Mouse (Mus musculus): ENCODE measurements around the gene Fam183b. TPM values are rescaled to one million over a fixed set of nuclear protein-coding genes. Genes with fewer than 3 reads are reported as not detected.
"Not testable (repeated sequence)": the region's sequence is repeated elsewhere in the genome, so short reads cannot be mapped to it uniquely, and the experiment has no call there.

Fam183b gene
- total and polyA plus RNA-seq, 2 experiments from 2014 or later, result 8.6 to 12.0 TPM

DNA sequence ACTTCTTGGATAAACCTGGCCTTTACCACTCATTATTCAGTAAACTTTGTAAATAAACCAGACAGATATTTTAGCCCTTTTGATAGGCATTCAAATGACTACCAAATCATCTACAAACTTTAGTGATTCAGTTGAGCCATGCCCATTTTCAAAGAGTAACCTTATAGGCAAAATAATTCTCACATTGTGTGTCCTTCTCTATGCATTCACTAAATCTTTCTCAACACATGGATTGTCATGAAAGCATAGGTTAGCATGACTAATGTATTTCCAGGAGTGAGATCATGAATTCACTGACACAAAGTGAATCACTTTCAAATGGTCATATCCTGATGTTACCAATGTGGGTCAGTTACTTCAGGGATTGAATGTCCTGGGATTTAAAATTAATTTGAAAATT lies 28.9 kb downstream of the Fam183b start, which contains the start of gene Olfr315:
TSS of gene Olfr315 (plus strand) at position 301 of the 400 bp plus-strand sequence.
- no peaks in the 10 kb centered on the region for H3K9me3 ChIP-seq (ENCODE audit: low read length)
- no peak within 1 kb of the TSS for H3K4me2 ChIP-seq (ENCODE audit: low read depth)
- no peak for TF ChIP-seq CTCF (IDR thresholded peaks at IDR 0.05; ENCODE audit: low read depth)
- H3K9ac ChIP-seq, result no peak within 1 kb of the TSS
- DNase-seq (no peak), ATAC-seq (no peak)
- H3K4me3 ChIP-seq (ENCODE audit: low read depth, low read length), result no peak within 1 kb of the TSS
- no peak within 1 kb of the TSS for H3K27ac ChIP-seq (ENCODE audit: low read depth, low read length)
- no peaks in the 10 kb centered on the region for H3K27me3 ChIP-seq (ENCODE audit: insufficient read depth, low read length)
- no peaks in the 10 kb centered on the region for H3K36me3 ChIP-seq (ENCODE audit: insufficient read depth)
- no peaks in the 10 kb centered on the region for H3K4me1 ChIP-seq (ENCODE audit: insufficient read depth)

DNA sequence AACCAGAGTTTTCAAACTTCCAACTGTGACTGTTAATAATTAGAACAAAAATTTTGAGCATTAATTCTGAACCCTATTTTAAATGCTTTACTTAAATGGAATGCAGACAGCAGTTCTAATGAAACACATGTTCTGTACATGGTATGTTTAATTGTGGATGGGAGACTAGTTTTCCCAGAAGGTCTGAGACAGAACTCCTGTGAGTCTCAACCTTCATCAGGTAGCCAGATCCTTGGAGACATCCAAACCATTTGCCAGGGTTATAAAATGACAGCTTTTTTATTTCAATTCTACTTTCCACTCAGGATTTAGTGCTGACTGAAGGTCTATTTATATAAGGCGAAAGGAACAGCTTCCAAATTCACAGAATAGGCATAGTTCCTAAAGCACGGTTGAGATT lies 49.3 kb downstream of the Fam183b start, which contains the start of gene Olfr316:
TSS of gene Olfr316 (plus strand) at position 301 of the 400 bp plus-strand sequence.
- Histone ChIP-seq H3K27ac (ENCODE audit: low read depth, low read length) (no peak within 1 kb of the TSS), H3K4me2 (ENCODE audit: low read depth) (no peak within 1 kb of the TSS), H3K36me3 (ENCODE audit: insufficient read depth) (no peaks in the 10 kb centered on the region), H3K4me1 (ENCODE audit: insufficient read depth) (no peaks in the 10 kb centered on the region), H3K4me3 (ENCODE audit: low read depth, low read length) (no peak within 1 kb of the TSS), H3K9ac (no peak within 1 kb of the TSS), H3K27me3 (ENCODE audit: insufficient read depth, low read length) (no peaks in the 10 kb centered on the region), H3K9me3 (ENCODE audit: low read length) (no peaks in the 10 kb centered on the region)
- WGBS, result 89% methylated on average over 2 of the region's 2 CpGs
- no peak for ATAC-seq
- no peak for TF ChIP-seq CTCF (IDR thresholded peaks at IDR 0.05; ENCODE audit: low read depth)
- DNase-seq, result no peak

DNA sequence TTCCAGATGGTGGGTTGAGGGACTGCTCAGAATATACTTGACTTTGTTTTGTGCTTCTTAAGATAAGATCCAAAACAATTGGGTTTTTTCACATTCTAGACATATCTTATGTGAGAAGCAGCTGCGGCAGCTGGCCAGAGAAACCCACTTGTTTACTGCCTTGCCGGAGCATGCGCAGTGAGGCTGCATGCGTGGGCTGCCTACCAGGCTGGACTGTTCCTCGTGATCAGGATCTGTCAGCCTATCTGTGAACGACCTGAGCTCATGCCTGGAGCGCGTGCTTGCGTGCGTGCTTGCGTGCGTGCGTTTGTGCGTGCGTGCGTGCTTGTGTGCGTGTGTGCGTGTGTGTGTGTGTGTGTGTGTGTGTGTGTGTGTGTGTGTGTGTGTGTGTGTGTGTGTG lies 50.7 kb downstream of the Fam183b start:
- H3K36me3 ChIP-seq (ENCODE audit: insufficient read depth); H3K4me2 ChIP-seq (ENCODE audit: low read depth); H3K4me1 ChIP-seq (ENCODE audit: insufficient read depth); H3K27me3 ChIP-seq (ENCODE audit: insufficient read depth, low read length); H3K9ac ChIP-seq; H3K27ac ChIP-seq (ENCODE audit: low read depth, low read length); ATAC-seq; H3K9me3 ChIP-seq (ENCODE audit: low read length); DNase-seq; H3K4me3 ChIP-seq (ENCODE audit: low read depth, low read length): not testable (repeated sequence)
- 85% methylated on average over 18 of the region's 18 CpGs for WGBS

Other genes starting within 250 kb of the Fam183b start
- not detected in 2 replicates for gene Olfr328, start 246.3 kb downstream of the Fam183b start, total RNA-seq (2014; rRNA removed)
- not detected in 2 replicates for gene Olfr328, start 246.3 kb downstream of the Fam183b start, polyA plus RNA-seq (2015; fragmentation: Nextera tagmentation; extraction: Ambion mirVana)
- gene Olfr224, start 231.4 kb downstream of the Fam183b start, total RNA-seq (2014; rRNA removed), result not detected in 2 replicates
- gene Olfr224, start 231.4 kb downstream of the Fam183b start, polyA plus RNA-seq (2015; fragmentation: Nextera tagmentation; extraction: Ambion mirVana), result 0.10 TPM in 1 of 2 replicates, not detected in the other
- gene Olfr325, start 224.2 kb downstream of the Fam183b start, total RNA-seq (2014; rRNA removed), result not detected in 2 replicates
- not detected in 2 replicates for gene Olfr325, start 224.2 kb downstream of the Fam183b start, polyA plus RNA-seq (2015; fragmentation: Nextera tagmentation; extraction: Ambion mirVana)
- gene Olfr324, start 206.8 kb downstream of the Fam183b start, total RNA-seq (2014; rRNA removed), result not detected in 2 replicates
- gene Olfr324, start 206.8 kb downstream of the Fam183b start, polyA plus RNA-seq (2015; fragmentation: Nextera tagmentation; extraction: Ambion mirVana), result 0.13 TPM in 1 of 2 replicates, not detected in the other
- gene 2210407C18Rik, start 185.9 kb downstream of the Fam183b start, total RNA-seq (2014; rRNA removed), result not detected in 2 replicates
- not detected in 2 replicates for gene 2210407C18Rik, start 185.9 kb downstream of the Fam183b start, polyA plus RNA-seq (2015; fragmentation: Nextera tagmentation; extraction: Ambion mirVana)
- not detected in 2 replicates for gene Olfr323, start 171.5 kb downstream of the Fam183b start, total RNA-seq (2014; rRNA removed)
- gene Olfr323, start 171.5 kb downstream of the Fam183b start, polyA plus RNA-seq (2015; fragmentation: Nextera tagmentation; extraction: Ambion mirVana), result not detected in 2 replicates
- 0.15 TPM in 1 of 2 replicates, not detected in the other for gene Trim58, start 161.5 kb downstream of the Fam183b start, total RNA-seq (2014; rRNA removed)
- 0.06 and 0.19 TPM in 2 replicates for gene Trim58, start 161.5 kb downstream of the Fam183b start, polyA plus RNA-seq (2015; fragmentation: Nextera tagmentation; extraction: Ambion mirVana)
- gene Olfr322, start 143.2 kb downstream of the Fam183b start, total RNA-seq (2014; rRNA removed), result not detected in 2 replicates
- not detected in 2 replicates for gene Olfr322, start 143.2 kb downstream of the Fam183b start, polyA plus RNA-seq (2015; fragmentation: Nextera tagmentation; extraction: Ambion mirVana)
- gene Olfr320, start 120.9 kb downstream of the Fam183b start, total RNA-seq (2014; rRNA removed), result not detected in 2 replicates
- not detected in 2 replicates for gene Olfr320, start 120.9 kb downstream of the Fam183b start, polyA plus RNA-seq (2015; fragmentation: Nextera tagmentation; extraction: Ambion mirVana)
- gene Olfr319, start 102.8 kb downstream of the Fam183b start, total RNA-seq (2014; rRNA removed), result not detected in 2 replicates
- not detected in 2 replicates for gene Olfr319, start 102.8 kb downstream of the Fam183b start, polyA plus RNA-seq (2015; fragmentation: Nextera tagmentation; extraction: Ambion mirVana)
- not detected in 2 replicates for gene Olfr318, start 77.9 kb downstream of the Fam183b start, total RNA-seq (2014; rRNA removed)
- gene Olfr318, start 77.9 kb downstream of the Fam183b start, polyA plus RNA-seq (2015; fragmentation: Nextera tagmentation; extraction: Ambion mirVana), result not detected in 2 replicates
- 0.15 and 0.81 TPM in 2 replicates for gene Olfr317, start 62.7 kb downstream of the Fam183b start, total RNA-seq (2014; rRNA removed)
- gene Olfr317, start 62.7 kb downstream of the Fam183b start, polyA plus RNA-seq (2015; fragmentation: Nextera tagmentation; extraction: Ambion mirVana), result 0.12 and 0.13 TPM in 2 replicates
- gene Olfr316, start 49.2 kb downstream of the Fam183b start, total RNA-seq (2014; rRNA removed), result not detected in 2 replicates
- gene Olfr316, start 49.2 kb downstream of the Fam183b start, polyA plus RNA-seq (2015; fragmentation: Nextera tagmentation; extraction: Ambion mirVana), result 0.16 TPM in 1 of 2 replicates, not detected in the other
- 0.29 TPM in 1 of 2 replicates, not detected in the other for gene Olfr315, start 28.8 kb downstream of the Fam183b start, total RNA-seq (2014; rRNA removed)
- gene Olfr315, start 28.8 kb downstream of the Fam183b start, polyA plus RNA-seq (2015; fragmentation: Nextera tagmentation; extraction: Ambion mirVana), result not detected in 2 replicates
- gene Olfr314, start 19.0 kb downstream of the Fam183b start, total RNA-seq (2014; rRNA removed), result not detected in 2 replicates
- not detected in 2 replicates for gene Olfr314, start 19.0 kb downstream of the Fam183b start, polyA plus RNA-seq (2015; fragmentation: Nextera tagmentation; extraction: Ambion mirVana)
- not detected in 2 replicates for gene Olfr313, start 13.0 kb upstream of the Fam183b start, total RNA-seq (2014; rRNA removed)
- gene Olfr313, start 13.0 kb upstream of the Fam183b start, polyA plus RNA-seq (2015; fragmentation: Nextera tagmentation; extraction: Ambion mirVana), result not detected in 2 replicates
- not detected in 2 replicates for gene Olfr312, start 27.3 kb upstream of the Fam183b start, total RNA-seq (2014; rRNA removed)
- not detected in 2 replicates for gene Olfr312, start 27.3 kb upstream of the Fam183b start, polyA plus RNA-seq (2015; fragmentation: Nextera tagmentation; extraction: Ambion mirVana)
- not detected in 2 replicates for gene Olfr311, start 37.3 kb upstream of the Fam183b start, total RNA-seq (2014; rRNA removed)
- not detected in 2 replicates for gene Olfr311, start 37.3 kb upstream of the Fam183b start, polyA plus RNA-seq (2015; fragmentation: Nextera tagmentation; extraction: Ambion mirVana)
- 22.6 and 22.8 TPM in 2 replicates for gene Gm12258, start 45.2 kb upstream of the Fam183b start, total RNA-seq (2014; rRNA removed)
- 6.2 and 10.2 TPM in 2 replicates for gene Gm12258, start 45.2 kb upstream of the Fam183b start, polyA plus RNA-seq (2015; fragmentation: Nextera tagmentation; extraction: Ambion mirVana)
- gene 2810021J22Rik, start 65.3 kb upstream of the Fam183b start, total RNA-seq (2014; rRNA removed), result 8.5 and 8.8 TPM in 2 replicates
- gene 2810021J22Rik, start 65.3 kb upstream of the Fam183b start, polyA plus RNA-seq (2015; fragmentation: Nextera tagmentation; extraction: Ambion mirVana), result 5.3 and 8.2 TPM in 2 replicates
- 13.0 and 13.2 TPM in 2 replicates for gene Zfp39, start 102.3 kb upstream of the Fam183b start, total RNA-seq (2014; rRNA removed)
- gene Zfp39, start 102.3 kb upstream of the Fam183b start, polyA plus RNA-seq (2015; fragmentation: Nextera tagmentation; extraction: Ambion mirVana), result 4.4 and 7.0 TPM in 2 replicates
- gene Btnl10, start 115.9 kb upstream of the Fam183b start, total RNA-seq (2014; rRNA removed), result 0.10 TPM in 1 of 2 replicates, not detected in the other
- not detected in 2 replicates for gene Btnl10, start 115.9 kb upstream of the Fam183b start, polyA plus RNA-seq (2015; fragmentation: Nextera tagmentation; extraction: Ambion mirVana)
- 668 and 716 TPM in 2 replicates for gene Rnf187, start 137.0 kb upstream of the Fam183b start, total RNA-seq (2014; rRNA removed)
- gene Rnf187, start 137.0 kb upstream of the Fam183b start, polyA plus RNA-seq (2015; fragmentation: Nextera tagmentation; extraction: Ambion mirVana), result 583 and 608 TPM in 2 replicates
- 446 and 960 TPM in 2 replicates for gene Hist3h2ba, start 147.0 kb upstream of the Fam183b start, total RNA-seq (2014; rRNA removed)
- gene Hist3h2ba, start 147.0 kb upstream of the Fam183b start, polyA plus RNA-seq (2015; fragmentation: Nextera tagmentation; extraction: Ambion mirVana), result 111 and 146 TPM in 2 replicates
- gene Hist3h2a, start 152.7 kb upstream of the Fam183b start, total RNA-seq (2014; rRNA removed), result 181 and 199 TPM in 2 replicates
- 58.0 and 58.7 TPM in 2 replicates for gene Hist3h2a, start 152.7 kb upstream of the Fam183b start, polyA plus RNA-seq (2015; fragmentation: Nextera tagmentation; extraction: Ambion mirVana)
- gene Trim17, start 152.7 kb upstream of the Fam183b start, total RNA-seq (2014; rRNA removed), result 3.4 and 4.0 TPM in 2 replicates
- 0.65 TPM in 2 replicates for gene Trim17, start 152.7 kb upstream of the Fam183b start, polyA plus RNA-seq (2015; fragmentation: Nextera tagmentation; extraction: Ambion mirVana)
- 29.2 and 31.9 TPM in 2 replicates for gene Trim11, start 176.1 kb upstream of the Fam183b start, total RNA-seq (2014; rRNA removed)
- 13.5 and 16.0 TPM in 2 replicates for gene Trim11, start 176.1 kb upstream of the Fam183b start, polyA plus RNA-seq (2015; fragmentation: Nextera tagmentation; extraction: Ambion mirVana)

All from forebrain, postnatal 0 days (tissue).